Mouse (Mus musculus): ENCODE results near the gene Eea1. TPM values are rescaled to one million over a fixed set of nuclear protein-coding genes. Genes with fewer than 3 reads are reported as not detected.

Gene Eea1
- polyA plus RNA-seq, 1 experiment from 2014 or later: 22.1 TPM

- WGBS: 85% methylated on average over 2 of the region's 2 CpGs
- Histone ChIP-seq H3K36me3 (no peaks in the 10 kb centered on the region), H3K4me2 (no peak overlapping the region), H3K4me3 (replicated peaks) (no peak overlapping the region), H3K9ac (no peak overlapping the region), H3K4me1 (no peaks in the 10 kb centered on the region), H3K27ac (no peak overlapping the region), H3K9me3 (no peaks in the 10 kb centered on the region), H3K27me3 (replicated peaks) (no peaks in the 10 kb centered on the region)
- no peak for ATAC-seq (ENCODE audit: insufficient read depth, low FRiP score, low read depth)
These were observed 16.2 kb downstream of the Eea1 start for GRCm38 (mm10) chr10:95956629-95957028.

DNA sequence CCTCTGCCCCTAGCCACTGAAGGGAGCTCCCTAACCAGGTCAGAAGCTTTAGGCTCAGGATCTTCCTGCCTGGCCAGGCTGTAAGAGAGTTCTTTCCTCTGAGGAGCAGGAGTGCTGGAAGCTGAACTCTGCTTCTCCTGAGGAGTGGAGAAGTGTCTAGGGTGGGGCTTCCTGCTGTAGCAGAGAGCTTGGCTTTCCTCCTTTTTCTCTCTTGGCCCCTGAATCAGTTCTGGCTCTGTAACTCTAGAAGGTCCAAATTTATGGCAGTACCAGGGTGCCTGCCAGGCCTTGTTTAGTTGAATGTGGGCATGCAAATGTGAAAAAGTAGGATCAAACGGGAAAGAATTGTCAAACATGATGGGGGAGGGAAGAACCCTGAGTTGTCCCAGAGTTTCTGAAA, 17.1 kb downstream of the Eea1 start:
- 69% methylated on average over 1 of the region's 1 CpGs for WGBS
- Histone ChIP-seq H3K36me3 (no peaks in the 10 kb centered on the region), H3K27ac (no peak overlapping the region), H3K4me1 (no peaks in the 10 kb centered on the region), H3K9me3 (no peaks in the 10 kb centered on the region), H3K4me3 (replicated peaks) (no peak overlapping the region), H3K27me3 (replicated peaks) (no peaks in the 10 kb centered on the region), H3K9ac (no peak overlapping the region), H3K4me2 (no peak overlapping the region)
- ATAC-seq (ENCODE audit: insufficient read depth, low FRiP score, low read depth): no peak

GRCm38 (mm10) chr10:95964679-95965078, 24.2 kb downstream of the Eea1 start:
- no peaks in the 10 kb centered on the region for H3K9me3 ChIP-seq

GRCm38 (mm10) chr10:95969694-95970093, 29.2 kb downstream of the Eea1 start:
- WGBS: 88% methylated on average over 1 of the region's 1 CpGs
- H3K27ac ChIP-seq: no peak overlapping the region
- ATAC-seq (ENCODE audit: insufficient read depth, low FRiP score, low read depth): no peak

More at GRCm38 (mm10) chr10:95964679-95965078, 24.2 kb downstream of the Eea1 start:
- no peaks in the 10 kb centered on the region for H3K36me3 ChIP-seq
- no peaks in the 10 kb centered on the region for H3K27me3 ChIP-seq (replicated peaks)
- H3K9ac ChIP-seq: no peak overlapping the region
- WGBS: 88% methylated on average over 1 of the region's 1 CpGs
- H3K4me1 ChIP-seq: no peaks in the 10 kb centered on the region
- no peak for ATAC-seq (ENCODE audit: insufficient read depth, low FRiP score, low read depth)
- H3K4me2 ChIP-seq: no peak overlapping the region
- no peak overlapping the region for H3K4me3 ChIP-seq (replicated peaks)
- H3K27ac ChIP-seq: no peak overlapping the region

GRCm38 (mm10) chr10:95970744-95971212, 30.3 kb downstream of the Eea1 start:
- Histone ChIP-seq H3K27ac (no peak overlapping the region), H3K4me2 (no peak overlapping the region), H3K9me3 (no peaks in the 10 kb centered on the region), H3K4me3 (replicated peaks) (no peak overlapping the region), H3K9ac (no peak overlapping the region), H3K36me3 (peaks cover 4% of the 10 kb centered on the region; the same call in 1 of the 2 replicates), H3K27me3 (replicated peaks) (no peaks in the 10 kb centered on the region), H3K4me1 (no peaks in the 10 kb centered on the region)
- ATAC-seq (ENCODE audit: insufficient read depth, low FRiP score, low read depth): no peak
- 46% methylated on average over 3 of the region's 3 CpGs for WGBS

More at GRCm38 (mm10) chr10:95969694-95970093, 29.2 kb downstream of the Eea1 start:
- no peak overlapping the region for H3K4me3 ChIP-seq (replicated peaks)
- H3K9ac ChIP-seq: no peak overlapping the region
- no peak overlapping the region for H3K4me2 ChIP-seq
- no peaks in the 10 kb centered on the region for H3K27me3 ChIP-seq (replicated peaks)
- no peaks in the 10 kb centered on the region for H3K9me3 ChIP-seq
- peaks cover under 1% of the 10 kb centered on the region; the same call in 1 of the 2 replicates for H3K36me3 ChIP-seq
- H3K4me1 ChIP-seq: no peaks in the 10 kb centered on the region

DNA sequence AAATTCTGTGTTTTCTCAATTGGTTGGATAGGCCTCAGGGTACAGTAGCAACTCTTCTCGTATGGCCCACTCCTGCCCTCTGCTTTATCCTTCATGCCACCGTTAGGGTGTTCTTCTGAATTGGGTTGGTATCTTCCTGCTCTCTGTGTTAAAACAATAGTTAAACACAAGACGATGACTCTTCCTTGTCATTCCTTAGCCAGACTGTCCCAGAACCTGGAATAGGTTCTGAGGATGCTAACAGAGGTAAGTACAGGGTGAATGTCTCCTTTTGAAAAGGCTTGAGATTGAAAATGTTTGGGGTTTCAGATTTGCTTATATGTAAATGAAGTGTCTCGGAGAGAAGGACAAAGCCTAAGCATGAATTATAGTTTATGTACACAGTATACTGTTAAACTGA, 30.9 kb downstream of the Eea1 start:
- Histone ChIP-seq H3K27me3 (replicated peaks) (no peaks in the 10 kb centered on the region), H3K4me2 (no peak overlapping the region), H3K4me1 (no peaks in the 10 kb centered on the region), H3K27ac (no peak overlapping the region), H3K9ac (no peak overlapping the region), H3K9me3 (no peaks in the 10 kb centered on the region), H3K36me3 (peaks cover 4% of the 10 kb centered on the region; the same call in 1 of the 2 replicates), H3K4me3 (replicated peaks) (no peak overlapping the region)
- WGBS: 89% methylated on average over 4 of the region's 4 CpGs
- ATAC-seq (ENCODE audit: insufficient read depth, low FRiP score, low read depth): no peak

- Histone ChIP-seq H3K27ac (no peak overlapping the region), H3K9ac (no peak overlapping the region), H3K36me3 (peaks cover 4% of the 10 kb centered on the region; the same call in 1 of the 2 replicates), H3K4me1 (no peaks in the 10 kb centered on the region), H3K4me3 (replicated peaks) (no peak overlapping the region), H3K27me3 (replicated peaks) (no peaks in the 10 kb centered on the region), H3K4me2 (no peak overlapping the region), H3K9me3 (no peaks in the 10 kb centered on the region)
- 81% methylated on average over 3 of the region's 3 CpGs for WGBS
- no peak for ATAC-seq (ENCODE audit: insufficient read depth, low FRiP score, low read depth)
These were observed 31.5 kb downstream of the Eea1 start for GRCm38 (mm10) chr10:95971942-95972341.

DNA sequence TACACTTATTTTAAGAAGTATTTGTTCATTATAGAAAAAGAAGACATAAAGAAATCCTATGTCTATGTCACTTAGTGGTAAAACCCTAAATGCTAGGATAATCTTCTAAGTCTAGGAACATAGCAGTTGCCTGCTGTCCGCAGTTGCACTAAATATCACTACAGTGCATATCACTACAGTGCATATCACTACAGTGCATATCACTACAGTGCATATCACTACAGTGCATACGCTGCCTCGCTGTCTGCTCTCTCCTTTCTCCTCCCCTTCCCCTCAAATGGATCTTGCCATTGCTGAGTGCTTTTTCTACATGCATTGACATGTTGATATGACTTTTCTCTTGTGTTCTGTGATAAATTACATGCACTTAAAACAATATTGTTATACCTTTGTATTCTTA, 34.0 kb downstream of the Eea1 start:
- Histone ChIP-seq H3K4me2 (no peak overlapping the region), H3K4me3 (replicated peaks) (no peak overlapping the region), H3K27me3 (replicated peaks) (no peaks in the 10 kb centered on the region), H3K36me3 (peaks cover 4% of the 10 kb centered on the region; the same call in 1 of the 2 replicates), H3K27ac (no peak overlapping the region), H3K9ac (no peak overlapping the region), H3K4me1 (no peaks in the 10 kb centered on the region), H3K9me3 (no peaks in the 10 kb centered on the region)
- WGBS: 92% methylated on average over 3 of the region's 3 CpGs
- no peak for ATAC-seq (ENCODE audit: insufficient read depth, low FRiP score, low read depth)

DNA sequence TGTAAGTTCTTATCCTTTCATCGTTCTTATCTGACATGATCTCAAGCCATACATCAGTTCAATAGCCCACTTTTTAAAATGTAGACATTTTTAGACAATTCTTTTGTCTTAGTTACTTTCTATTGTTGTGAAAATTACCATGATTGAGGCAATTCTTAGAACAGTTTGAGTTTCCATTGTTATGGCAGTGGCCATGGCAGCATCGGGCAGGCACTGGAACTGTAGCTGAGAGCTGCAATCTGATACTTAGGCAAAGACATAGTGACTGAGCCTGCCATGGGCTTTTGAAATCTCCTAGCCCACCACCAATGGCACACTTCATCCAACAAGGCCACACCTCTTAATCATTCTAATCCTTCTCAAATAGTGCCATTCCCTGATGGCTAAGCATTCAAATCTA, 36.3 kb downstream of the Eea1 start:
- Histone ChIP-seq H3K27ac (no peak overlapping the region), H3K4me3 (replicated peaks) (no peak overlapping the region), H3K27me3 (replicated peaks) (no peaks in the 10 kb centered on the region), H3K9me3 (no peaks in the 10 kb centered on the region), H3K36me3 (peaks cover 4% of the 10 kb centered on the region; the same call in 1 of the 2 replicates), H3K9ac (no peak overlapping the region), H3K4me1 (no peaks in the 10 kb centered on the region), H3K4me2 (no peak overlapping the region)
- no peak for ATAC-seq (ENCODE audit: insufficient read depth, low FRiP score, low read depth)
- WGBS: 94% methylated on average over 2 of the region's 2 CpGs

DNA sequence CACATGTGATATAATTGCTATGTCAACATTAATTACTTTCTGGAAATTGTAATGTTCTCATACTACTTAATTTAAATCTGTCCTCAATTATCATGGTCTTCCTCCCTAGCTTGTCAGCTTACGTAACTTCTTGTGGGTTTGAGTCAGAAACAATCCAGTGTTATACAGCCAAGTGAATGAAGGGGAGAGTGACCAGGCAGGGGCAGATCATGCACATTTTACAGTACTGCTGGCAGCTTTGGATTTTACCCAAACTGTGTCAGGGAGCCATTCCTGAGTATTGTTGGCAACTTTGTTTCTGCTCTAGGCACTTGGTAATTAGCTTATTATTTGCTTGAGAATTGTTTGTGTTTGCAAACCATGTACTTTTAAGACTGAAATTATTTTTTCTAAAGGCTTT, 49.3 kb downstream of the Eea1 start:
- no peaks in the 10 kb centered on the region for H3K4me1 ChIP-seq
- WGBS: 95% methylated on average over 1 of the region's 1 CpGs
- no peaks in the 10 kb centered on the region for H3K9me3 ChIP-seq
- no peak overlapping the region for H3K9ac ChIP-seq
- no peak overlapping the region for H3K4me3 ChIP-seq (replicated peaks)
- H3K27me3 ChIP-seq (replicated peaks): no peaks in the 10 kb centered on the region
- H3K27ac ChIP-seq: no peak overlapping the region
- H3K36me3 ChIP-seq: no peaks in the 10 kb centered on the region
- no peak overlapping the region for H3K4me2 ChIP-seq
- ATAC-seq (ENCODE audit: insufficient read depth, low FRiP score, low read depth): no peak

DNA sequence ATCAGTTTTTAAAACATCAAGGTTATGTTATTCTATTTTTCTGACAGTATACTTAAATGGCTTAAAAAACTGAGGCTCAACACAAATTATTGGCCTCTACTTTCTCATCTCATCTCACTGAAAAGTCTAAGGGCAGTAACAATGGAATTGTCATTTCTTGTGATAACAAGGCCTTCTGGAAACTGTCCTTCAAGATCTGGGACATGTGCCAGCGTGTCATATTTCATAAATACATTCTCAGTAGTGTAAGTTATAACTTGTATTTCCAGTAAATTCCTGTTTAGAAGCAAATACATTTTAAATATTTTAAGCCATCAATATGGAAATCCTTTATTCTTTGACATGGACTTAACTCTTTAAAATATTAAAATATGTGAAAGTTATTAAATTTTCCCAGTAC, 50.7 kb downstream of the Eea1 start:
- Histone ChIP-seq H3K27ac (no peak overlapping the region), H3K9me3 (no peaks in the 10 kb centered on the region), H3K4me1 (no peaks in the 10 kb centered on the region), H3K4me3 (replicated peaks) (no peak overlapping the region), H3K27me3 (replicated peaks) (no peaks in the 10 kb centered on the region), H3K36me3 (no peaks in the 10 kb centered on the region), H3K4me2 (no peak overlapping the region), H3K9ac (no peak overlapping the region)
- no peak for ATAC-seq (ENCODE audit: insufficient read depth, low FRiP score, low read depth)
- 74% methylated on average over 1 of the region's 1 CpGs for WGBS

DNA sequence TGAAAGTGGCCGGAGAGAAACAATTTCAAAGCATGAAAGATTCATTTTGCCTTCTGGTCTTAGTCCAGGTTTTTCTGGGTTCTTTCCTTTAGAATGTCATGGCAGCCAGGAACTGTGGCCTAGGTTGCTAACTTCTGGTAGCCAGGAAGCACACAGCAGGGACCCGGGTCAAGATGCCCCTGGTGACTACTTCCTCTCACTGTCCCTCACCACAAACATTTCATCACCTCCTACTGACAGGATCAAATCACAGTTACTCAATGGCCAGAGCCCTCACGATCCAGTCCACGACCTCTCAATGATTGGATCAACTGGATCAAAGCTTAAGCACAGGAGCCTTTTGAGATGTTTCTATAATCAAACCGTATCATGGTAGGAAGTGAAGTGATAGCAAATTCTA, 60.5 kb downstream of the Eea1 start:
- Histone ChIP-seq H3K36me3 (no peaks in the 10 kb centered on the region), H3K9ac (no peak overlapping the region), H3K4me2 (no peak overlapping the region), H3K27me3 (replicated peaks) (no peaks in the 10 kb centered on the region), H3K9me3 (no peaks in the 10 kb centered on the region), H3K4me1 (no peaks in the 10 kb centered on the region), H3K27ac (no peak overlapping the region), H3K4me3 (replicated peaks) (no peak overlapping the region)
- ATAC-seq (ENCODE audit: insufficient read depth, low FRiP score, low read depth): no peak
- WGBS: 78% methylated on average over 5 of the region's 5 CpGs

DNA sequence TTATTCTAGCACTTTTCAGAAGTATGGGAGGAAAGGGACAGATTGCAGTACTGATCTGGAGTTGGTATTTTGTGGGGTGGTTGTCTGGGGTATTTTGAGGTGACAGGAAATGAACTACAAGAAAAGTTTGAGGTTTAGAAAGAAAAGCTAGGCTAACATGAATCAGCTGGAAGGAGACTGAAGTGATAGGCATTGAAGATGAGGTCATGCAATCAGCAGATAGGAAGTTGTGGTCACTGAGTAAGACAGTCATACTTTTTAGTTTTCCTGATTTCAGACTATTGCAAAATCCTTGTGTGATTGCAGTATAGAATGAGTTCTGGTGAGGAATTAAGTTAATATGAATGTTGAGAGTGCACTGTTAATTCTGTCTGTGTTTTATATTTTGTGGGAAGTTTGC, 75.3 kb downstream of the Eea1 start:
- no peak overlapping the region for H3K4me2 ChIP-seq
- ATAC-seq (ENCODE audit: insufficient read depth, low FRiP score, low read depth): no peak
- no peak overlapping the region for H3K4me3 ChIP-seq (replicated peaks)
- H3K9me3 ChIP-seq: no peaks in the 10 kb centered on the region
- H3K27ac ChIP-seq: no peak overlapping the region
- no peak overlapping the region for H3K9ac ChIP-seq
- no peaks in the 10 kb centered on the region for H3K27me3 ChIP-seq (replicated peaks)
- H3K4me1 ChIP-seq: no peaks in the 10 kb centered on the region
- peaks cover 5% of the 10 kb centered on the region for H3K36me3 ChIP-seq

All from stomach, embryonic 15.5 days (tissue).